Mouse (Mus musculus) forebrain, embryonic 11.5 days (tissue): ENCODE measurements around the gene Olr1. TPM values are rescaled to one million over a fixed set of nuclear protein-coding genes. Genes with fewer than 3 reads are reported as not detected.
"Not testable (repeated sequence)": the region's sequence is repeated elsewhere in the genome, so short reads cannot be mapped to it uniquely, and the experiment has no call there.

Experiments used
- ATAC-seq: fragments of 200-750 bp; cut with Nextera tagmentation; replicated peaks from 2 replicates; pipeline ENCODE4 v1.8.0; 2017; ENCODE audit warnings: moderate TSS enrichment; ENCODE audit not compliant: low FRiP score
- DNase-seq: peaks from one replicate; pipeline ENCODE4 v3.0.0-alpha.2; 2017; ENCODE audit warnings: low spot score
- H3K27ac ChIP-seq: fragments of 300-500 bp; sonication (generic); 2 replicates; pipeline ENCODE4 v1.5.1; 2014; ENCODE audit warnings: low read depth, low read length
- H3K27me3 ChIP-seq: fragments of 300-500 bp; sonication (generic); 2 replicates; pipeline ENCODE4 v1.6.1; 2014; ENCODE audit warnings: mild to moderate bottlenecking, low read length, mixed read lengths; ENCODE audit not compliant: control insufficient read depth, insufficient read depth
- H3K36me3 ChIP-seq: fragments of 300-500 bp; sonication (generic); 2 replicates; pipeline ENCODE4 v1.6.1; 2014; ENCODE audit warnings: mild to moderate bottlenecking, low read length, moderate library complexity, mixed read lengths; ENCODE audit not compliant: control insufficient read depth, insufficient read depth
- H3K4me1 ChIP-seq: fragments of 300-500 bp; sonication (generic); replicated peaks from 2 replicates; pipeline ENCODE4 v1.6.1; 2014; ENCODE audit warnings: low read length, mixed read lengths; ENCODE audit not compliant: control insufficient read depth, insufficient read depth
- H3K4me2 ChIP-seq: fragments of 300-500 bp; sonication (generic); 2 replicates; pipeline ENCODE4 v1.6.1; 2014; ENCODE audit warnings: low read depth, mild to moderate bottlenecking, low read length, moderate library complexity, mixed read lengths; ENCODE audit not compliant: severe bottlenecking
- H3K4me3 ChIP-seq: fragments of 300-500 bp; sonication (generic); 2 replicates; pipeline ENCODE4 v1.5.1; 2014; ENCODE audit warnings: low read depth, low read length
- H3K9ac ChIP-seq: fragments of 300-500 bp; sonication (generic); 2 replicates; pipeline ENCODE4 v1.6.1; 2014; ENCODE audit warnings: low read length
- H3K9me3 ChIP-seq: fragments of 300-500 bp; sonication (generic); 2 replicates; pipeline ENCODE4 v1.6.1; 2016; ENCODE audit warnings: low read length, mixed read lengths; ENCODE audit not compliant: control insufficient read depth
- WGBS: fragments of 180-500 bp; shearing (Covaris S2); extraction: QIAGEN DNeasy Blood & Tissue Kit; methylation state at CpG from one replicate; pipeline ENCODE4 v1.1.7; 2014; 5-methylcytosine and 5-hydroxymethylcytosine counted together
- polyA plus RNA-seq: library from polyadenylated mRNA; unstranded; fragments of >200 nt; fragmentation: Nextera tagmentation; extraction: Ambion mirVana; gene quantifications from 2 replicates; pipeline ENCODE4 v1.2.1, GENCODE M21; 2014

The Olr1 gene
- polyA plus RNA-seq, 1 experiment from 2014 or later: not detected

GRCm38 (mm10) chr6:129503471-129503870, 3.5 kb downstream of the Olr1 start:
- Histone ChIP-seq H3K27me3 (no peaks in the 10 kb centered on the region), H3K9ac (no peak overlapping the region), H3K4me2 (no peak overlapping the region), H3K36me3 (no peaks in the 10 kb centered on the region), H3K27ac (no peak overlapping the region), H3K9me3 (no peaks in the 10 kb centered on the region), H3K4me1 (no peaks in the 10 kb centered on the region), H3K4me3 (no peak overlapping the region)
- 92% methylated on average over 2 of the region's 2 CpGs for WGBS
- DNase-seq (no peak), ATAC-seq (no peak)

- WGBS: 91% methylated on average over 1 of the region's 1 CpGs
- H3K4me2 ChIP-seq, H3K27ac ChIP-seq, H3K9ac ChIP-seq, H3K9me3 ChIP-seq, H3K36me3 ChIP-seq, DNase-seq, H3K4me3 ChIP-seq, H3K4me1 ChIP-seq, ATAC-seq, H3K27me3 ChIP-seq: not testable (repeated sequence)
Measured at GRCm38 (mm10) chr6:129499516-129499915, 7.4 kb downstream of the Olr1 start.

- DNase-seq: no peak
- no peaks in the 10 kb centered on the region for H3K9me3 ChIP-seq
- H3K27ac ChIP-seq: no peak overlapping the region
- no peak overlapping the region for H3K4me3 ChIP-seq
- 94% methylated on average over 3 of the region's 3 CpGs for WGBS
- no peak overlapping the region for H3K9ac ChIP-seq
- no peak for ATAC-seq
- H3K36me3 ChIP-seq: no peaks in the 10 kb centered on the region
- H3K4me1 ChIP-seq: no peaks in the 10 kb centered on the region
- H3K4me2 ChIP-seq: no peak overlapping the region
- no peaks in the 10 kb centered on the region for H3K27me3 ChIP-seq
Measured at GRCm38 (mm10) chr6:129497345-129498218, 9.4 kb downstream of the Olr1 start.

GRCm38 (mm10) chr6:129494924-129495323, 12.0 kb downstream of the Olr1 start:
- H3K4me2 ChIP-seq: no peak overlapping the region
- WGBS: 89% methylated on average over 4 of the region's 4 CpGs
- DNase-seq (no peak), ATAC-seq (no peak)
- no peaks in the 10 kb centered on the region for H3K4me1 ChIP-seq
- H3K27ac ChIP-seq: no peak overlapping the region
- H3K27me3 ChIP-seq: no peaks in the 10 kb centered on the region
- H3K4me3 ChIP-seq: no peak overlapping the region
- no peaks in the 10 kb centered on the region for H3K9me3 ChIP-seq
- no peaks in the 10 kb centered on the region for H3K36me3 ChIP-seq
- no peak overlapping the region for H3K9ac ChIP-seq

- H3K27ac ChIP-seq: no peak overlapping the region
- ATAC-seq (no peak), DNase-seq (no peak)
- H3K4me2 ChIP-seq: no peak overlapping the region
- H3K4me3 ChIP-seq: no peak overlapping the region
- no peaks in the 10 kb centered on the region for H3K4me1 ChIP-seq
- H3K9me3 ChIP-seq: no peaks in the 10 kb centered on the region
- WGBS: 69% methylated on average over 8 of the region's 8 CpGs
- no peaks in the 10 kb centered on the region for H3K27me3 ChIP-seq
- H3K36me3 ChIP-seq: no peaks in the 10 kb centered on the region
- no peak overlapping the region for H3K9ac ChIP-seq
Measured at GRCm38 (mm10) chr6:129480089-129480958, 26.6 kb downstream of the Olr1 start.

- DNase-seq: no peak
- no peaks in the 10 kb centered on the region for H3K9me3 ChIP-seq
Measured at GRCm38 (mm10) chr6:129476404-129477126, 30.4 kb downstream of the Olr1 start.

GRCm38 (mm10) chr6:129472627-129473026, 34.3 kb downstream of the Olr1 start:
- no peak overlapping the region for H3K9ac ChIP-seq
- no peaks in the 10 kb centered on the region for H3K4me1 ChIP-seq
- H3K9me3 ChIP-seq: no peaks in the 10 kb centered on the region
- no peak overlapping the region for H3K4me2 ChIP-seq
- no peak overlapping the region for H3K27ac ChIP-seq
- H3K27me3 ChIP-seq: no peaks in the 10 kb centered on the region
- 88% methylated on average over 5 of the region's 5 CpGs for WGBS
- no peak overlapping the region for H3K4me3 ChIP-seq
- ATAC-seq (no peak), DNase-seq (no peak)
- no peaks in the 10 kb centered on the region for H3K36me3 ChIP-seq

More at GRCm38 (mm10) chr6:129476404-129477126, 30.4 kb downstream of the Olr1 start:
- Histone ChIP-seq H3K4me1 (no peaks in the 10 kb centered on the region), H3K36me3 (no peaks in the 10 kb centered on the region), H3K4me3 (no peak overlapping the region), H3K9ac (no peak overlapping the region), H3K27me3 (no peaks in the 10 kb centered on the region), H3K4me2 (no peak overlapping the region), H3K27ac (no peak overlapping the region)
- 31% methylated on average over 13 of the region's 13 CpGs for WGBS
- ATAC-seq: no peak

- Histone ChIP-seq H3K9me3 (no peaks in the 10 kb centered on the region), H3K4me2 (no peak overlapping the region), H3K4me3 (no peak overlapping the region), H3K27me3 (no peaks in the 10 kb centered on the region), H3K4me1 (no peaks in the 10 kb centered on the region), H3K36me3 (no peaks in the 10 kb centered on the region), H3K9ac (no peak overlapping the region), H3K27ac (no peak overlapping the region)
- ATAC-seq (no peak), DNase-seq (no peak)
- WGBS: 93% methylated on average over 6 of the region's 6 CpGs
Measured at GRCm38 (mm10) chr6:129471386-129471785, 35.6 kb downstream of the Olr1 start.
